Comparison of ENCODE assay signal across 8 mouse cellular contexts in the genomic region with DNA sequence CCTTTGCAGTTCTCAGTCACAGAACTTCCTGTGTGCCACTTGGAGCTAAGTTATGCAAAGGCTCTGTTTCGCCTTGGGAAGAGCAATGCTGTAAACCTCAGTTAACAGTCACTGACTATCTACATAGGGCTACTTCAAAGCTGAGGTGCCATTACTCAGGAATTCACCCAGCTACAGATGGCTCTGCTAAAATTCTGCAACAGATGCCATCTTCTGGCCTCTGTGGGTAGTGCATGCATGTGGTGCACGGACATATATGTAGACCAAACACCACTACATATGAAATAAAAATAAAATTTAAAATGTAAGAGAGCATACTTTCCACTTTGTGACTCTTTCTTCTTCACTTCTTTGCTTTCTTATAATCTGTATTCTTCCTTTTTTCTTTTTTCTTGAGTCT. TPM values are rescaled to one million over a fixed set of nuclear protein-coding genes. Genes with fewer than 3 reads are reported as not detected.
DNase-seq lines count a peak whose midpoint lies in the region; ATAC-seq and TF ChIP-seq lines count a peak whose summit lies in the region.
"Had no signal": no experiment of that assay in that cellular context is flagged by ENCODE, and none has a peak within 500 bp of the region (broad histone marks: within the 10 kb centered on the region; RNA-seq: fewer than 3 reads in every experiment).

No protein-coding gene starts in this region.

- peak; percentile 82 for DNase-seq in 416B (ENCODE audit: low read depth)
- peak; percentile 72 for DNase-seq in CD4-positive helper T cell, adult 2 months (ENCODE audit: low read depth, low spot score)
- DNase-seq in fibroblast of lung, adult 2 months (ENCODE audit: low read depth), result peak; percentile 18
- peak; percentile 67 for DNase-seq in kidney, postnatal 0 days (ENCODE audit: low spot score)
- DNase-seq in liver, postnatal 0 days, result peak; percentile 73
- peak; percentile 12 to 53 for DNase-seq in right cerebral cortex, postnatal 36 days (ENCODE audit: low spot score in 2 of 2)

- no peaks in the 10 kb centered on the region for H3K36me3 ChIP-seq in kidney, postnatal 0 days (ENCODE audit: insufficient read depth, low read length)
- no peaks in the 10 kb centered on the region for H3K36me3 ChIP-seq in liver, postnatal 0 days (replicated peaks; ENCODE audit: insufficient read depth, low read length)
- H3K36me3 ChIP-seq: limb, embryonic 13.5 days had no signal

- no peak overlapping the region for H3K4me2 ChIP-seq in kidney, postnatal 0 days (ENCODE audit: low read length)
- no peak overlapping the region for H3K4me2 ChIP-seq in liver, postnatal 0 days (ENCODE audit: low read depth, low read length)
- H3K4me2 ChIP-seq: limb, embryonic 13.5 days had no signal

- H3K9me3 ChIP-seq in kidney, postnatal 0 days (replicated peaks; ENCODE audit: low read length), result no peaks in the 10 kb centered on the region
- no peaks in the 10 kb centered on the region for H3K9me3 ChIP-seq in liver, postnatal 0 days (ENCODE audit: low read length)

- ATAC-seq in kidney, postnatal 0 days (replicated peaks; ENCODE audit: low FRiP score, low read depth), result no peak
- no peak for ATAC-seq in liver, postnatal 0 days

- H3K9ac ChIP-seq in kidney, postnatal 0 days (ENCODE audit: low read depth, low read length), result no peak overlapping the region
- H3K9ac ChIP-seq in liver, postnatal 0 days (replicated peaks), result no peak overlapping the region
- H3K9ac ChIP-seq: limb, embryonic 13.5 days had no signal

- peak; percentile 28; the same call in 1 of the 2 replicates for TF ChIP-seq CTCF in bone marrow, adult 2 months (IDR thresholded peaks at IDR 0.05; ENCODE audit: control insufficient read depth, insufficient read depth, low read length)
- TF ChIP-seq CTCF in kidney, postnatal 0 days (IDR thresholded peaks at IDR 0.05; ENCODE audit: low read depth), result peak; percentile 76
- TF ChIP-seq CTCF in liver, postnatal 0 days (IDR thresholded peaks at IDR 0.05; ENCODE audit: low read depth), result peak; percentile 74

- WGBS in bone marrow, adult 2 months, result 19% methylated on average over 2 of the region's 2 CpGs
- 13% methylated on average over 2 of the region's 2 CpGs for WGBS in kidney, postnatal 0 days
- WGBS in liver, postnatal 0 days (ENCODE audit: insufficient replicate concordance), result 17% methylated on average over 2 of the region's 2 CpGs

- H3K27ac ChIP-seq in bone marrow, adult 2 months (ENCODE audit: control insufficient read depth, insufficient read depth, low read depth, low read length, poor library complexity), result no peak overlapping the region
- H3K27ac ChIP-seq in kidney, postnatal 0 days, result no peak overlapping the region
- H3K27ac ChIP-seq in liver, postnatal 0 days (ENCODE audit: low read depth), result no peak overlapping the region
- H3K27ac ChIP-seq: limb, embryonic 13.5 days had no signal

- no peaks in the 10 kb centered on the region for H3K27me3 ChIP-seq in kidney, postnatal 0 days (ENCODE audit: insufficient read depth, low read length)
- no peaks in the 10 kb centered on the region for H3K27me3 ChIP-seq in liver, postnatal 0 days (ENCODE audit: insufficient read depth, low read length)
- H3K27me3 ChIP-seq: limb, embryonic 13.5 days had no signal

- H3K4me3 ChIP-seq in bone marrow, adult 2 months (replicated peaks; ENCODE audit: control insufficient read depth, low read depth, low read length), result no peak overlapping the region
- H3K4me3 ChIP-seq in kidney, postnatal 0 days (replicated peaks; ENCODE audit: low read depth, low read length), result no peak overlapping the region
- H3K4me3 ChIP-seq in liver, postnatal 0 days (ENCODE audit: low read depth, low read length), result no peak overlapping the region
- H3K4me3 ChIP-seq: limb, embryonic 13.5 days had no signal

- no peak for TF ChIP-seq POLR2A in bone marrow, adult 2 months (IDR thresholded peaks at IDR 0.05; ENCODE audit: borderline replicate concordance, control insufficient read depth, low read depth, low read length)

- no peaks in the 10 kb centered on the region for H3K4me1 ChIP-seq in bone marrow, adult 2 months (ENCODE audit: control insufficient read depth, insufficient read depth, low read length)
- H3K4me1 ChIP-seq in kidney, postnatal 0 days (replicated peaks; ENCODE audit: insufficient read depth, low read length), result no peaks in the 10 kb centered on the region
- 0 out of 2 replicates have a peak, but pooled peaks cover 3% of the 10 kb centered on the region for H3K4me1 ChIP-seq in liver, postnatal 0 days (ENCODE audit: insufficient read depth)
- H3K4me1 ChIP-seq: limb, embryonic 13.5 days had no signal

- TF ChIP-seq EP300 in liver, postnatal 0 days (IDR thresholded peaks at IDR 0.05; ENCODE audit: low read depth), result no peak

RNA-seq across cellular contexts. Expression of a gene that starts 15.2 kb away (rescaled TPM):
- not detected in 2 replicates for polyA plus RNA-seq in bone marrow, adult 2 months (2011; ENCODE audit: insufficient read depth, insufficient read length, low replicate concordance, missing spikeins)
- polyA plus RNA-seq in kidney, postnatal 0 days (2015; fragmentation: Nextera tagmentation; extraction: Ambion mirVana), result 0.08 and 0.09 TPM in 2 replicates
- polyA plus RNA-seq in liver, postnatal 0 days (2015; fragmentation: Nextera tagmentation; extraction: Ambion mirVana), result 0.11 and 0.14 TPM in 2 replicates
- polyA plus RNA-seq: limb, embryonic 13.5 days had no signal

RNA-seq across cellular contexts. Expression of a gene that starts 22.5 kb away (rescaled TPM):
- not detected in 2 replicates for polyA plus RNA-seq in bone marrow, adult 2 months (2011; ENCODE audit: insufficient read depth, insufficient read length, low replicate concordance, missing spikeins)
- not detected in 2 replicates for polyA plus RNA-seq in kidney, postnatal 0 days (2015; fragmentation: Nextera tagmentation; extraction: Ambion mirVana)
- not detected in 2 replicates for polyA plus RNA-seq in liver, postnatal 0 days (2015; fragmentation: Nextera tagmentation; extraction: Ambion mirVana)

RNA-seq across cellular contexts. Expression of a gene that starts 30.2 kb away (rescaled TPM):
- polyA plus RNA-seq in bone marrow, adult 2 months (2011; ENCODE audit: insufficient read depth, insufficient read length, low replicate concordance, missing spikeins), result not detected in 2 replicates
- polyA plus RNA-seq in kidney, postnatal 0 days (2015; fragmentation: Nextera tagmentation; extraction: Ambion mirVana), result not detected in 2 replicates
- polyA plus RNA-seq in liver, postnatal 0 days (2015; fragmentation: Nextera tagmentation; extraction: Ambion mirVana), result not detected in 2 replicates
- polyA plus RNA-seq: limb, embryonic 13.5 days had no signal

RNA-seq across cellular contexts. Expression of a gene that starts 43.3 kb away (rescaled TPM):
- polyA plus RNA-seq in bone marrow, adult 2 months (2011; ENCODE audit: insufficient read depth, insufficient read length, low replicate concordance, missing spikeins), result 2.6 TPM in 1 of 2 replicates, not detected in the other
- polyA plus RNA-seq in kidney, postnatal 0 days (2015; fragmentation: Nextera tagmentation; extraction: Ambion mirVana), result not detected in 2 replicates
- not detected in 2 replicates for polyA plus RNA-seq in liver, postnatal 0 days (2015; fragmentation: Nextera tagmentation; extraction: Ambion mirVana)
- polyA plus RNA-seq: limb, embryonic 13.5 days had no signal

Comparison
In these comparisons a context has a peak if more than half of its experiments do, and no peak if none do; other contexts are left out.
1. DNase-seq: peak in every context shown above with its lines; median percentile 82 in 416B; 73 in liver, postnatal 0 days; 72 in CD4-positive helper T cell, adult 2 months; 67 in kidney, postnatal 0 days; 32 in right cerebral cortex, postnatal 36 days; 18 in fibroblast of lung, adult 2 months.